Mouse (Mus musculus) lung, postnatal 36 days (tissue): ENCODE data around the gene Gm39566.

Source experiments
- DNase-seq: peaks from one replicate; pipeline ENCODE4 v3.0.0; 2022; ENCODE audit warnings: mixed read lengths

Gene Gm39566

GRCm38 (mm10) chr11:69833554-69833953 lies 18.5 kb upstream of the Gm39566 start:
- DNase-seq: no peak

GRCm38 (mm10) chr11:69828832-69829231 lies 13.7 kb upstream of the Gm39566 start:
- no peak for DNase-seq

- no peak for DNase-seq
These were observed 8.4 kb upstream of the Gm39566 start for GRCm38 (mm10) chr11:69823456-69823855.

GRCm38 (mm10) chr11:69822080-69822479 lies 7.0 kb upstream of the Gm39566 start, which contains the start of gene Spem1:
Gene Spem1, minus strand, starts transcription at chr11:69822180.
- no peak for DNase-seq

- no peak for DNase-seq
These were observed 3.8 kb upstream of the Gm39566 start for GRCm38 (mm10) chr11:69818871-69819270.

GRCm38 (mm10) chr11:69818365-69818764 lies 3.3 kb upstream of the Gm39566 start, which contains the start of gene Spem2:
Gene Spem2, minus strand, starts transcription at chr11:69818465.
- no peak for DNase-seq

GRCm38 (mm10) chr11:69816520-69816919 lies 1.4 kb upstream of the Gm39566 start:
- DNase-seq: no peak

GRCm38 (mm10) chr11:69810280-69810679 lies 4.8 kb downstream of the Gm39566 start:
- no peak for DNase-seq

GRCm38 (mm10) chr11:69807641-69808040 lies 7.5 kb downstream of the Gm39566 start:
- no peak for DNase-seq

GRCm38 (mm10) chr11:69806378-69806777 lies 8.7 kb downstream of the Gm39566 start:
- no peak for DNase-seq

GRCm38 (mm10) chr11:69804972-69805909 lies 9.9 kb downstream of the Gm39566 start, which contains the start of gene Tmem102:
Gene Tmem102, minus strand, starts transcription at chr11:69805624.
- peak; percentile 87 for DNase-seq

GRCm38 (mm10) chr11:69804652-69804940 lies 10.5 kb downstream of the Gm39566 start:
- DNase-seq: peak; percentile 53

- DNase-seq: peak; percentile 84
These were observed 11.1 kb downstream of the Gm39566 start for GRCm38 (mm10) chr11:69803786-69804651.

- no peak for DNase-seq
These were observed 11.8 kb downstream of the Gm39566 start for GRCm38 (mm10) chr11:69803328-69803727.

- peak; percentile 91 for DNase-seq
These were observed 12.4 kb downstream of the Gm39566 start for GRCm38 (mm10) chr11:69802648-69803105.

- no peak for DNase-seq
These were observed 13.6 kb downstream of the Gm39566 start, which contains the start of gene Fgf11 for GRCm38 (mm10) chr11:69801379-69801977. Gene Fgf11, minus strand, starts transcription at chr11:69801857.

GRCm38 (mm10) chr11:69800392-69801197 lies 14.5 kb downstream of the Gm39566 start:
- peak; percentile 56 for DNase-seq

- DNase-seq: no peak
These were observed 15.0 kb downstream of the Gm39566 start for GRCm38 (mm10) chr11:69800138-69800391.

- no peak for DNase-seq
These were observed 15.5 kb downstream of the Gm39566 start for GRCm38 (mm10) chr11:69799394-69800137.

GRCm38 (mm10) chr11:69797924-69798323 lies 17.2 kb downstream of the Gm39566 start:
- no peak for DNase-seq

- no peak for DNase-seq
These were observed 19.1 kb downstream of the Gm39566 start for GRCm38 (mm10) chr11:69795983-69796435.
